Mouse (Mus musculus): ENCODE results near the gene Gm28919.

The Gm28919 gene

GRCm38 (mm10) chrY:6583246-6583645 lies at the start of gene Gm28919:
TSS of gene Gm28919 (plus strand) at chrY:6583546.
- 74% methylated on average over 4 of the region's 7 CpGs for WGBS

All from cerebral cortex, adult 2 months (tissue).